Mouse (Mus musculus): ENCODE data around the gene Tpt1. TPM values are rescaled to one million over a fixed set of nuclear protein-coding genes. Genes with fewer than 3 reads are reported as not detected.

Tpt1 gene
- polyA plus RNA-seq, 1 experiment from 2014 or later, result 680 TPM

DNA sequence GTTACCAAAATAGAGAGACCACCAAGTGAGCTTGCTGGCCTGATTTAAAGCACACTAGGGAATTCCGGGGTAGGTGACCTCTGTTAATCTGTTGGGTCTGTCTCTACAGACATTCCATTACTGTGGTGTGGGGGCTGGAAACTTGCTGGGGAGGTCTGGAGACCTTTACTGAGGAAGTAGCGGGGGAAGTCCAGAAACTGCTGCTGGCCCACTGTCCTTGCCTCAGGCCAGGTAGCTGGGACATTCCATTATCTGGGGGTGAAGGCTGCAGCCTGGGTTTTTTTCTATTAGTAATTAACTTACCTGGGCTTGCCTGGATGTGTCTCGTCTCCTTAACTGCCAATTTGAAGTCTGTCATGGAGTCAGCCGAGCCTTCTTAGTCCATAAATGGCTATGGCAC, 37.0 kb downstream of the Tpt1 start:
- no peak overlapping the region for H3K4me3 ChIP-seq (replicated peaks)
- DNase-seq (no peak), ATAC-seq (ENCODE audit: low read depth) (no peak)
- no peaks in the 10 kb centered on the region for H3K4me1 ChIP-seq (replicated peaks)
- no peak overlapping the region for H3K4me2 ChIP-seq
- H3K27me3 ChIP-seq, result no peaks in the 10 kb centered on the region
- no peak overlapping the region for H3K27ac ChIP-seq
- H3K36me3 ChIP-seq, result no peaks in the 10 kb centered on the region
- WGBS (ENCODE audit: insufficient replicate concordance), result 51% methylated on average over 4 of the region's 4 CpGs
- no peak overlapping the region for H3K9ac ChIP-seq
- H3K9me3 ChIP-seq (replicated peaks), result no peaks in the 10 kb centered on the region

DNA sequence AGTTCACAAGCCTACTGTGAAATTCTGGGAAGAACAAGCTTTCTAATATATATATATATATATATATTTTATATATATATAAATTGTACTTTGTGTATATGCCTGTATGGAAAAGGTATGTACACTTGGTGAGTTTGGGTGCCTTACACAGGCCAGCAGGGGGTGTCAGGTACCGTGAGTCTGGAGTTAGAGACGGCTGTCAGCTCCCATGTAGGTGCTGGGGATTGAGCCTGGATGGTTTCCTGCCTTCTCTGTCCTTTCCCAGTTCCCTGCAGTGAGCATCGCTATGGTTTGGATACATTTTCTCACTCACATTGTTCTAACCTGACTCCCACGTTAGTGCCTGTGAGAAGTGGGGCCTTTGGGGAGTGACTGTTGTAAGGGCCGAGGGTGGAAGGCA, 38.4 kb downstream of the Tpt1 start:
- Histone ChIP-seq H3K9me3 (replicated peaks) (no peaks in the 10 kb centered on the region), H3K4me1 (replicated peaks) (no peaks in the 10 kb centered on the region), H3K27ac (no peak overlapping the region), H3K4me3 (replicated peaks) (no peak overlapping the region), H3K9ac (no peak overlapping the region), H3K4me2 (no peak overlapping the region), H3K36me3 (no peaks in the 10 kb centered on the region), H3K27me3 (no peaks in the 10 kb centered on the region)
- WGBS (ENCODE audit: insufficient replicate concordance), result 53% methylated on average over 5 of the region's 5 CpGs
- ATAC-seq (ENCODE audit: low read depth), result no peak
- DNase-seq, result no peak

DNA sequence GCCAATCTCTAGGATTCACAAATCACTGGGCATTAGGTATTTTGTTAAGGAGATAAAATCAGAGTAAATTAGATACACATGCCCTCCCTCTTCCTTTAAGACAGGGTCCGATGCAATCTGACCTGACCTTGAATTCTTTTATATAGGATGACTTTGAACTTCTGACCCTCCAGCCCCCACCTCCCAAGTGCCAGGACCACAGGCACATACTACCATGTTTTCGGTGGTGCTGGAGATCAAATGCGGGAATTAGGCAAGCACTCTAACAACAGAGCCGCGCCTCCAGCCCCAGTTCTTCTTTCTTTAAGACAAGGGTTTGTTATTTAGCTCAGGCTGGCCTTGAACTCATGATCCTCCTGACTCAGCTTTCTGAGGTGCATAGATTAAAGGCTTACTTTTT, 39.0 kb downstream of the Tpt1 start:
- Histone ChIP-seq H3K4me1 (replicated peaks) (no peaks in the 10 kb centered on the region), H3K27me3 (no peaks in the 10 kb centered on the region), H3K36me3 (no peaks in the 10 kb centered on the region), H3K9me3 (replicated peaks) (no peaks in the 10 kb centered on the region), H3K4me2 (no peak overlapping the region), H3K9ac (no peak overlapping the region), H3K4me3 (replicated peaks) (no peak overlapping the region), H3K27ac (no peak overlapping the region)
- ATAC-seq (ENCODE audit: low read depth) (no peak), DNase-seq (no peak)
- 73% methylated on average over 5 of the region's 5 CpGs for WGBS (ENCODE audit: insufficient replicate concordance)

DNA sequence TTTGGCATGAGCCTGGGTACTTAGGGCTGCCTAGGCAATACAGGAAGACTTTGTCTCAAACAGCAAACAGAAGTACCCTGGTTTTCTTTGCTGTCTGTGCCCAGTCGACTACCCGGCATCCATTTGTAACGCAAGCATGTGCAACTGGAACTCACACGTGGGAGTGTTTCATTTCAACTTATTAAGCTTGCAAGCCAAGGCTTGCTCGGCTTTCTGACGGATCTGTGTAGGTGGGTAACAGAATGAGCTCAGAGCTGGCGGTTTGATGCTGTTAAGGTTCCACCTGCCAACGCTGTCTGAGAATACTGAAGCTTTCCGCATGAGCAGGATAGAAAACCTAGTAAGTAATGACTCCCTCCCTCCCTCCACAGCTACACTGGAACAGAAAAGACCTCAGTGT, 47.2 kb downstream of the Tpt1 start:
- 81% methylated on average over 9 of the region's 9 CpGs for WGBS (ENCODE audit: insufficient replicate concordance)
- H3K27me3 ChIP-seq, result no peaks in the 10 kb centered on the region
- no peak overlapping the region for H3K4me2 ChIP-seq
- H3K9ac ChIP-seq, result no peak overlapping the region
- no peak overlapping the region for H3K4me3 ChIP-seq (replicated peaks)
- peaks cover 15% of the 10 kb centered on the region for H3K36me3 ChIP-seq
- ATAC-seq (ENCODE audit: low read depth) (no peak), DNase-seq (no peak)
- no peaks in the 10 kb centered on the region for H3K4me1 ChIP-seq (replicated peaks)
- H3K27ac ChIP-seq, result no peak overlapping the region
- no peaks in the 10 kb centered on the region for H3K9me3 ChIP-seq (replicated peaks)

Other genes with a start within 250 kb of the Tpt1 start
- not detected in 2 replicates for gene Erich6b, start 202.8 kb upstream of the Tpt1 start, polyA plus RNA-seq (2015; fragmentation: Nextera tagmentation; extraction: Ambion mirVana)
- 6.9 and 8.1 TPM in 2 replicates for gene Cog3, start 90.6 kb upstream of the Tpt1 start, polyA plus RNA-seq (2015; fragmentation: Nextera tagmentation; extraction: Ambion mirVana)
- gene Slc25a30, start 58.1 kb upstream of the Tpt1 start, polyA plus RNA-seq (2015; fragmentation: Nextera tagmentation; extraction: Ambion mirVana), result 3.3 and 3.4 TPM in 2 replicates
- gene Kctd4, start 109.9 kb downstream of the Tpt1 start, polyA plus RNA-seq (2015; fragmentation: Nextera tagmentation; extraction: Ambion mirVana), result 0.10 and 0.21 TPM in 2 replicates
- 35.3 and 37.3 TPM in 2 replicates for gene Gtf2f2, start 165.8 kb downstream of the Tpt1 start, polyA plus RNA-seq (2015; fragmentation: Nextera tagmentation; extraction: Ambion mirVana)